Mouse (Mus musculus): ENCODE measurements at regions not wholly inside any gene's neighbourhood (a gene's known extent, or its start where the extent isn't known, plus 50 kb on each side); places are given as distances from the start of the nearest gene placed in this dataset.

GRCm38 (mm10) chr8:88417307-88418095 is 55.5 kb upstream of the Brd7 start:
- H3K27ac ChIP-seq (ENCODE audit: poor library complexity, severe bottlenecking): no peak overlapping the region
- WGBS: 57% methylated on average over 13 of the region's 13 CpGs
- H3K4me2 ChIP-seq: no peak overlapping the region
- no peaks in the 10 kb centered on the region for H3K36me3 ChIP-seq
- H3K4me1 ChIP-seq (replicated peaks): no peaks in the 10 kb centered on the region
- ATAC-seq (ENCODE audit: insufficient number of reproducible peaks, low FRiP score): no peak
- 0 out of 2 replicates have a peak, but pooled peaks cover 3% of the 10 kb centered on the region for H3K9me3 ChIP-seq (replicated peaks)
- no peak overlapping the region for H3K9ac ChIP-seq
- no peak overlapping the region for H3K4me3 ChIP-seq
- H3K27me3 ChIP-seq (replicated peaks): no peaks in the 10 kb centered on the region

GRCm38 (mm10) chr8:88423264-88423663 is 61.3 kb upstream of the Brd7 start:
- Histone ChIP-seq H3K9me3 (replicated peaks) (peaks cover 11% of the 10 kb centered on the region; the same call in 1 of the 2 replicates), H3K36me3 (no peaks in the 10 kb centered on the region), H3K27ac (ENCODE audit: poor library complexity, severe bottlenecking) (no peak overlapping the region), H3K27me3 (replicated peaks) (no peaks in the 10 kb centered on the region), H3K4me2 (no peak overlapping the region), H3K4me3 (no peak overlapping the region), H3K4me1 (replicated peaks) (no peaks in the 10 kb centered on the region), H3K9ac (no peak overlapping the region)
- ATAC-seq (ENCODE audit: insufficient number of reproducible peaks, low FRiP score): no peak
- WGBS: 85% methylated on average over 2 of the region's 2 CpGs

GRCm38 (mm10) chr8:88428560-88428959 is 66.6 kb upstream of the Brd7 start:
- Histone ChIP-seq H3K36me3 (no peaks in the 10 kb centered on the region), H3K27ac (ENCODE audit: poor library complexity, severe bottlenecking) (no peak overlapping the region), H3K27me3 (replicated peaks) (peaks cover 11% of the 10 kb centered on the region), H3K4me2 (no peak overlapping the region), H3K4me3 (no peak overlapping the region), H3K9me3 (replicated peaks) (peaks cover 8% of the 10 kb centered on the region; the same call in 1 of the 2 replicates), H3K4me1 (replicated peaks) (no peaks in the 10 kb centered on the region), H3K9ac (no peak overlapping the region)
- 68% methylated on average over 5 of the region's 5 CpGs for whole genome bisulfite sequencing
- no peak for ATAC-seq (ENCODE audit: insufficient number of reproducible peaks, low FRiP score)

- Histone ChIP-seq H3K9me3 (replicated peaks) (0 out of 2 replicates have a peak, but pooled peaks cover under 1% of the 10 kb centered on the region), H3K27ac (ENCODE audit: poor library complexity, severe bottlenecking) (no peak overlapping the region), H3K9ac (no peak overlapping the region), H3K4me3 (no peak overlapping the region), H3K36me3 (no peaks in the 10 kb centered on the region), H3K4me1 (replicated peaks) (no peaks in the 10 kb centered on the region), H3K27me3 (replicated peaks) (peaks cover 35% of the 10 kb centered on the region), H3K4me2 (no peak overlapping the region)
- WGBS: 56% methylated on average over 6 of the region's 6 CpGs
- no peak for ATAC-seq (ENCODE audit: insufficient number of reproducible peaks, low FRiP score)
Observed at GRCm38 (mm10) chr8:88431389-88431788, 69.4 kb upstream of the Brd7 start.

- Histone ChIP-seq H3K9ac (no peak overlapping the region), H3K4me2 (no peak overlapping the region), H3K27ac (ENCODE audit: poor library complexity, severe bottlenecking) (no peak overlapping the region), H3K36me3 (no peaks in the 10 kb centered on the region), H3K4me3 (no peak overlapping the region), H3K27me3 (replicated peaks) (peaks cover 72% of the 10 kb centered on the region), H3K4me1 (replicated peaks) (no peaks in the 10 kb centered on the region), H3K9me3 (replicated peaks) (peaks cover 4% of the 10 kb centered on the region; the same call in 1 of the 2 replicates)
- WGBS: 80% methylated on average over 2 of the region's 2 CpGs
- no peak for ATAC-seq (ENCODE audit: insufficient number of reproducible peaks, low FRiP score)
Observed at GRCm38 (mm10) chr8:88435686-88436085, 73.7 kb upstream of the Brd7 start.

- Histone ChIP-seq H3K4me1 (replicated peaks) (no peaks in the 10 kb centered on the region), H3K36me3 (no peaks in the 10 kb centered on the region), H3K9ac (no peak overlapping the region), H3K9me3 (replicated peaks) (peaks cover 4% of the 10 kb centered on the region; the same call in 1 of the 2 replicates), H3K27me3 (replicated peaks) (peaks cover 58% of the 10 kb centered on the region), H3K4me2 (no peak overlapping the region), H3K27ac (ENCODE audit: poor library complexity, severe bottlenecking) (no peak overlapping the region), H3K4me3 (no peak overlapping the region)
- no peak for ATAC-seq (ENCODE audit: insufficient number of reproducible peaks, low FRiP score)
- WGBS: 76% methylated on average over 15 of the region's 15 CpGs
Observed at GRCm38 (mm10) chr8:88440219-88440618, 78.2 kb upstream of the Brd7 start.

GRCm38 (mm10) chr8:88443397-88443796 is 77.8 kb upstream of the Nkd1 start:
- no peak overlapping the region for H3K27ac ChIP-seq (ENCODE audit: poor library complexity, severe bottlenecking)
- ATAC-seq (ENCODE audit: insufficient number of reproducible peaks, low FRiP score): no peak
- WGBS: 38% methylated on average over 1 of the region's 1 CpGs

GRCm38 (mm10) chr8:88447406-88447805 is 73.7 kb upstream of the Nkd1 start:
- Histone ChIP-seq H3K4me1 (replicated peaks) (peaks cover 16% of the 10 kb centered on the region), H3K4me2 (no peak overlapping the region), H3K27ac (ENCODE audit: poor library complexity, severe bottlenecking) (no peak overlapping the region), H3K27me3 (replicated peaks) (peaks cover 47% of the 10 kb centered on the region), H3K36me3 (no peaks in the 10 kb centered on the region), H3K4me3 (no peak overlapping the region), H3K9ac (no peak overlapping the region), H3K9me3 (replicated peaks) (no peaks in the 10 kb centered on the region)
- ATAC-seq (ENCODE audit: insufficient number of reproducible peaks, low FRiP score): no peak
- 54% methylated on average over 6 of the region's 6 CpGs for WGBS

More at GRCm38 (mm10) chr8:88443397-88443796, 77.8 kb upstream of the Nkd1 start:
- Histone ChIP-seq H3K4me3 (no peak overlapping the region), H3K27me3 (replicated peaks) (peaks cover 39% of the 10 kb centered on the region), H3K9me3 (replicated peaks) (no peaks in the 10 kb centered on the region), H3K4me1 (replicated peaks) (peaks cover 4% of the 10 kb centered on the region; the same call in 1 of the 2 replicates), H3K36me3 (no peaks in the 10 kb centered on the region), H3K9ac (no peak overlapping the region), H3K4me2 (no peak overlapping the region)

GRCm38 (mm10) chr8:88447844-88448535 is 73.2 kb upstream of the Nkd1 start:
- no peak overlapping the region for H3K4me3 ChIP-seq
- ATAC-seq (ENCODE audit: insufficient number of reproducible peaks, low FRiP score): no peak
- WGBS: 81% methylated on average over 8 of the region's 9 CpGs
- no peak overlapping the region for H3K27ac ChIP-seq (ENCODE audit: poor library complexity, severe bottlenecking)
- H3K4me2 ChIP-seq: no peak overlapping the region
- peaks cover 53% of the 10 kb centered on the region for H3K27me3 ChIP-seq (replicated peaks)
- no peaks in the 10 kb centered on the region for H3K36me3 ChIP-seq
- no peak overlapping the region for H3K9ac ChIP-seq
- H3K4me1 ChIP-seq (replicated peaks): peaks cover 16% of the 10 kb centered on the region
- no peaks in the 10 kb centered on the region for H3K9me3 ChIP-seq (replicated peaks)

- Histone ChIP-seq H3K4me1 (replicated peaks) (peaks cover 21% of the 10 kb centered on the region), H3K4me2 (no peak overlapping the region), H3K9ac (no peak overlapping the region), H3K36me3 (no peaks in the 10 kb centered on the region), H3K9me3 (replicated peaks) (no peaks in the 10 kb centered on the region), H3K4me3 (no peak overlapping the region), H3K27ac (ENCODE audit: poor library complexity, severe bottlenecking) (no peak overlapping the region), H3K27me3 (replicated peaks) (peaks cover 60% of the 10 kb centered on the region)
- WGBS: 82% methylated on average over 9 of the region's 9 CpGs
- ATAC-seq (ENCODE audit: insufficient number of reproducible peaks, low FRiP score): no peak
Observed at GRCm38 (mm10) chr8:88449001-88449400, 72.2 kb upstream of the Nkd1 start.

GRCm38 (mm10) chr8:88449534-88449933 is 71.6 kb upstream of the Nkd1 start:
- Histone ChIP-seq H3K4me1 (replicated peaks) (peaks cover 24% of the 10 kb centered on the region), H3K9me3 (replicated peaks) (no peaks in the 10 kb centered on the region), H3K4me3 (no peak overlapping the region), H3K36me3 (no peaks in the 10 kb centered on the region), H3K27ac (ENCODE audit: poor library complexity, severe bottlenecking) (no peak overlapping the region), H3K9ac (no peak overlapping the region), H3K27me3 (replicated peaks) (peaks cover 65% of the 10 kb centered on the region), H3K4me2 (no peak overlapping the region)
- 67% methylated on average over 5 of the region's 5 CpGs for WGBS
- ATAC-seq (ENCODE audit: insufficient number of reproducible peaks, low FRiP score): no peak

All from heart, embryonic 12.5 days (tissue).